Mouse (Mus musculus): Measurements from ENCODE around the gene Lin52. TPM values are rescaled to one million over a fixed set of nuclear protein-coding genes. Genes with fewer than 3 reads are reported as not detected.

Lin52 gene
- total RNA-seq, 1 experiment from 2014 or later, result 29.6 TPM

DNA sequence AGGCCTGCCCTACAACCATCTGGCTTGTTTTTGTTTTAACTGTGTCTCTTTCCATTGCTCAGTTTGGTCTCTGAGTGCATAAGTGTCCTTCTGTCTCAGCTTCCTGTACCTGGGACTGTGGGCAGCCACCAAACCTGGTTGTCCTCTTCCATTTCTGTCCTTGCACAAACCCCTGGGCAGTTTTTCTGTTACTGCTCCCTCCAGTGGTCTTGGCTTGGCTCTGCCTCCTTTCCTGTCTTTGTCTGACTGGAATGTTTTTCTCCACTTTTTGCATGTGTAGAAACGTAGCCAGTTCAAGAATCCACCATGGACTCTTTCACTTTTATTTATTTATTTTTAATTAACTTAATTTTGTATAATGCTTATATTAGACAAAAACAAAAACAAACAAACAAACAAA, 8.6 kb downstream of the Lin52 start:
- no peak for ATAC-seq (ENCODE audit: extremely low read depth, insufficient number of reproducible peaks, low FRiP score, poor library complexity, severe bottlenecking)

DNA sequence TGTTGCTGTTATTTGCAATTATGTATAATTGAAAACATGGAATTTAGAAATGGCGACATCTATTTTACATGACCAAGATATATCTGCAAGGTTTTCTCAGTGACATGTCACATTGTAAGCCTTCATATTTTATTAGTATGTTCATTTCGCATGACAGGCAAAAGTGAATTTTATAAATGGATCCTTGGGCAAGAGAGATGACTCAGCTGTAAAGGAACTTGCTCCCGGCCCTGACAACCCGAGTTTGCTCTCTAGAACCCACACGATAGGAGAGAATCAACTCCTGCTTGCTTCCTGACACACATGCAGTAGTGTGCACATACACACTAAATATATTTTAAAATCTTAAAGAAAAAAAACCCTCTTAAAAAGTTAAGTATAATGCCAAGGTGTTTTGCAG, 10.2 kb downstream of the Lin52 start:
- no peak for ATAC-seq (ENCODE audit: extremely low read depth, insufficient number of reproducible peaks, low FRiP score, poor library complexity, severe bottlenecking)

DNA sequence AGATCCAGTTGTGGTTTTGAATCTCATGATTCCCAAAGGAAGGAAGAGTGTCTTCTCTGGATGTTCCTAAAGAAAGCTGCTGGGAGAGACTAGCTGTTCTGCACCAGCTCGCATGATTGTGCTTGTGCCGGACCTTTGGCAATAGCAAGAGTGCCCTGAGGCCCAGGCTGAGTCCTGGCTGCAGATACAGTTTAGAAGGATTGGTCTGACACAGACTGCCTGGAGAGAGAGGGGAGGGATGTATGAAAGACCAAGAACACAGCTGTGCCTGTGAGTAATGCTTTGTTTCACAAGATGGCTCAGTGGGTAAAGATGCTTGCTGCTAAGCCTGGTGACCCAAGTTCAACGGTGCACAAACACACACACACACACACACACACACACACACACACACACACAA, 11.6 kb downstream of the Lin52 start:
- ATAC-seq (ENCODE audit: extremely low read depth, insufficient number of reproducible peaks, low FRiP score, poor library complexity, severe bottlenecking), result no peak

DNA sequence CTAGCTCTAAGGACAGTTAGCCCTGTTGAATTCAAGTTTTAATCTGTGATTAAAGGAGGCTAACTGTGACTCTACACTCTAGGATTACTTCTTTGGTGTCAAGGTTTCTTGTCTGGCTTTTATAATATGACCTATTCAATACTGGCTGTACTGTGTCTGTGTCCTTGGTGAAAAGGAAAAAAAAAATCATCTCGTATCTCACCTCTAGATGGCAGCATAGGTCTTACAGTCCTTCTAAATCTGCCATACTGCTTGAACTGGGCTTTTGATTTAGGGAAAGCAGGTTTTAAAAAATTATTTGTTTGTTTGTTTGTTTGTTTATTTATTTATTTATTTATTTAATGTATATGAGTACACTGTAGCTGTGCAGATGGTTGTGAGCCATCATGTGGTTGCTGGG, 17.5 kb downstream of the Lin52 start:
- ATAC-seq (ENCODE audit: extremely low read depth, insufficient number of reproducible peaks, low FRiP score, poor library complexity, severe bottlenecking), result peak; percentile 67; the same call in 1 of the 2 replicates

DNA sequence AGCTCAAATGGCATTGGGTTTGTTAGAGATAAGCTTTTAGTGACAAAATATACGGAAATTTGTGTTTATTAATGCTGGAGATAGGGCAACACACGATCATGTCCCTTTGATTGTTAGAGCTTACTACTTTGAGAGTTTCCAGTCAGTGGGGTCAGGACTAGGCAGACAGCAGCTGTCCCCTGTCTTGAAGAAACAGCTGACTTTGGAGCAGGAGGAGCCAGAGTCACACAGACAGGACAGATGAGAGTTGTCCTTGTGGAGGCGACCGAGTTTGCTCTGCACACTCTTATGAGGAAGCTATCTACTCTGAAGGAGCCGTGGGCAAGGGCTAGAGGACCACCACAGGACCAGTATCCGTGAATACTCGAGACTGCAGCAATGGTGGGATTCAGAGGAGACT, 27.7 kb downstream of the Lin52 start:
- ATAC-seq (ENCODE audit: extremely low read depth, insufficient number of reproducible peaks, low FRiP score, poor library complexity, severe bottlenecking), result no peak

DNA sequence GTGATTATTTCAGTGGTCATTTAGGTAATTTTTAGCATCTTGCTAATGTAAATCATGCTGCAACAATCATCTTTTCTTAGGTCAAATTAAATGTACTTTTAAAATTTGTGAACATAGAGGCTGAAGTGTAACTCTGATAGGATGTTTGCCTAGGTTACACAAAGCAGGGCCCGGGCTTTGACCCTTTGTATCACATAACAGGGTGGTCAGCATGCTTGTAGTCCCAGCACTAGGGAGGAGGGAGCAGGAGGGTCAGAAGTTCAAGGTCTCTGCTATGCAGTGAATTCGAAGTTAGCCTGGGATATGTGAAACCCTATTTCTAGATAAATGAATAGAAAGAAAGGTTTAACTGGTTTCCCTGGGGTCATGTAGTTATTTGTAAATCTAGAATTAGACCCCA, 30.0 kb downstream of the Lin52 start:
- ATAC-seq (ENCODE audit: extremely low read depth, insufficient number of reproducible peaks, low FRiP score, poor library complexity, severe bottlenecking), result no peak

DNA sequence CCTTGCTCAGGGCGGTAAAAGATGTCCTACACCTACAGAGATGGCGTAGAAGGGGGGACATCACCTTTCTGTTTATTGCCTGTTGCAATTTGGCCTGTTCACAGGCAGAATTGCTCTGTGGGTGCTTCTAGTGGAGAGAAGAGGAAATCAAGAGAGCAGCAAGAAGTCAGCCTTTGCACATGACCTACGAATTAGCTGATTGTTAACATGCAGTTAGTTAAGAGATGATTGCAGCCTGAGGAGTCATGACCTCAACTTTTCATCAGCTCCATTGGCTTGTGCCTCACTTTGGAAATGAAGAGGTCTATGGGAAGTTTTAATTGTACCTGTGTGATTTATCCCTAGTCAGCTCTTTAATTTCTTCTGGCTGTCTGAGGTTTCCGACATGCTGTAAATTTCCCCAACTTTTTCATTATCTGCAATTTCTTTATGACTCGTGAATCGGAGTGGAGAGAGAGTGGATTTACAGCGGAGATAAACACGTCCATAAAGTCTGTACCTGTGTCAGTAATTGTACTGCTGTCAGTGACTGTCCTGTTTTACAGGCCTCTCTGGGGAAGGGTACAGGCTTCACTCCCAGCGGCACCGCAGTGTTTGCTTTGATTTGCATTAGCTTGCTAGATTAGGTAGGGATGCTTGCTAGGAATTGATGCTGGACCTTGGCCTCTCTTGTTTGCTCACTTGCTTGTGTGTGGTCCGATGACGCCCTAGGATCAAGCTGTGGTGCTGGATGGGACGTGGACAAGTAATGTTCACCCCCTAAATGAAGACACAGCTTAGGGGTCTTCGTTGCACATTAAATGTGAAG, 31.8 kb downstream of the Lin52 start:
- no peak for ATAC-seq (ENCODE audit: extremely low read depth, insufficient number of reproducible peaks, low FRiP score, poor library complexity, severe bottlenecking)

DNA sequence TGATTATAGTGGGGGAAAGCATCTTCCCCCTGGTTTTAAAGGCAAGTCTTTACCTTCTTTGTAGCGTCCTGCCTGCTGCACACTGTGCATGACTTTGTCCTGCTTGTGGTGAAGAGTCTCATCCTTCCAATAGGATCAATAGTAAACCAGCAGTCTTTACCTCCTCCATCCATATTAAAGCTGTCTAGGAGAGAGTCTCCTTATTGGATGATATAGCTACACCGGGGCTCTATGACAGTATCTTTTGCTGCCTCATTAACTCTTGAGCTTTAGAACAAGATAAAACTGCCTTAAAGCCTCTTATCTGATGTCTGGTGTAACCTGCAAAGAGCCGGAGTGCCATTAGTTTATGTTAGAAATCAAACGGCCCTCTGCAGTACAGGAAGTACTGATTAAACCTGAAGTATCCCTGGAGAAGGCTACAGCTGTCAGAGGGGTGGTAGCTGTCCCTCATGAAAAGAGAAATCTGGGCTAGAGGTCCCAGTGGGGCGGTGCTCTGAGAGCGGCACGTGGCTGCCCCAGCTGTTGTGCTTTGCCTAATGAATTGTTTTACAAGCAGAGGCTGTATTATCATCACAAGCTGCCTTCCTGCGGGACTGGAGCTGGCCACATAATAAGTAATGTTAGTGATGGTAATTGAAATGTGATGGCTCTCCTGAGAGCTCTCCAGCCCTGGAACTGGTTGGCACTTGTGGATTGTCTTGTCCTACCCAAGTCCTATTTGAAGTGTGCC, 36.3 kb downstream of the Lin52 start:
- no peak for ATAC-seq (ENCODE audit: extremely low read depth, insufficient number of reproducible peaks, low FRiP score, poor library complexity, severe bottlenecking)

DNA sequence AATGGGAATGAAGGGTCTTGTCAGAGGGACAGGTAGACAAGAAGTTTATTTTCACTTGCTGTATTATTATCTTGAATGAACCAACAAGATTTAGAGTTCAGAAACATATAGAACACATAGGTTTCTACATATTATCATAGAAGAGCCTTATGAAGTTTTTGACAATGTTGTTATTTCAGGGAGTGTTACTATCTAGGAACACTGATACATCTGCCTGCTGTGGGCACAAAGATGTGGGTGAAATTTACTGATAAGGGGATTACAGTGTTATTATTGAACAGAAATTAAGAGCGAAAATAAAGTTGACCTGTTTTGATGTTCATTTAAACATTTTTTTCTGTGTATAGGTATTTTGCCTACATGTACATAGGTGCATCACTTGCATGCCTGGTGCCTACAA, 45.6 kb downstream of the Lin52 start:
- ATAC-seq (ENCODE audit: extremely low read depth, insufficient number of reproducible peaks, low FRiP score, poor library complexity, severe bottlenecking), result no peak

DNA sequence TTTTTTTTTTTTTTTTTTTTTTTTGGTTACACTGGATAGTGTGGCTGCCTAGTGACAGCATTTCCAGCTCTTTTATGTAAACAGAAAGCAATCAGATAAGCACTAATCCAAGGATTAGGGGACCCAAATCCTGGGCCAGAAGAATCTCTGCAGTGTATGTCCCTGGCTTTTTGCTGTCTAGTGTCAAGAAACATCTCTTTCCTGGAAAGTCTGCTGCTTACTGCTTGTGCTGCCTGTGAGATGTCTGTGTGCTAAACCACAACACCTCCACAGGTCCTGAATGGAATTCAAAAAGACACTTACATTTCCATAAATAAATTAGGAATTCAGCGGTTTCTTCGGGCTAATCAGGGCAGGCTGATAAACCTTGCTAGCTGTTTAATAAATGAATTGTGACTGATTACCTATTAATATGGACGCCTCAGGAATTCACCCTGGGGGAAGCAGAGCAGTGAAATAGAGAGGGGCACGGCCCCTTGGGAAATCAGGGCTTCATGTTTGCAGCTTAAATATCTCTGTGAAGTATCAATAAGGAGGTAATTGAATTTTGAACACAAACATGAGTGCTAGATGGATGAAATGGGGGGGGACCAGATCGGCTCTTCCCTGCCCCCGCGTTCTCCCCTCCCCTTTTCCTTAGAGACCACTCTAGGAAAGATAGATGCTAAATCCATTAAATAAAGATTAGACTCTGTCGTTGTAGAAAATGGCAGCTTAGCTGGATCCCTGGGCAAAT, 49.5 kb downstream of the Lin52 start:
- no peak for ATAC-seq (ENCODE audit: extremely low read depth, insufficient number of reproducible peaks, low FRiP score, poor library complexity, severe bottlenecking)

DNA sequence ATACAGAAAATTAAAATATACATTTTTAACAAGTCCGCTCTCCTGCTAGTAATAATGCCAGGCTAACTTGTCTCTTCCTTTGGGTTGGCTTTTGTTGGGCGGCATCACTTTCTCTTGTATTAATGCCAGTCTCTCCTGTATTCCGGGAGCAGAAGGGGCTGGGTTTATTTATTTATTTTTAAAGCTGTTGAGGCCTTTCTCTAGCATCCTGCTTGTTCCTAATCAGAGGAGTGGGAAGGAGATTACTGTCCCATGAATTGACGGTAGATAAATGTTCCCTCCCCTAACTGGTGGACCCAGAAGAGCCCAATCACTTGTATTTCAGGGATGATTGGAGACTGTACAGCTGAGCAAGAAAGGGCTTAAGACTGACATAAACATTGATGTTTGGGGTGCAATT, 50.1 kb downstream of the Lin52 start:
- no peak for ATAC-seq (ENCODE audit: extremely low read depth, insufficient number of reproducible peaks, low FRiP score, poor library complexity, severe bottlenecking)

DNA sequence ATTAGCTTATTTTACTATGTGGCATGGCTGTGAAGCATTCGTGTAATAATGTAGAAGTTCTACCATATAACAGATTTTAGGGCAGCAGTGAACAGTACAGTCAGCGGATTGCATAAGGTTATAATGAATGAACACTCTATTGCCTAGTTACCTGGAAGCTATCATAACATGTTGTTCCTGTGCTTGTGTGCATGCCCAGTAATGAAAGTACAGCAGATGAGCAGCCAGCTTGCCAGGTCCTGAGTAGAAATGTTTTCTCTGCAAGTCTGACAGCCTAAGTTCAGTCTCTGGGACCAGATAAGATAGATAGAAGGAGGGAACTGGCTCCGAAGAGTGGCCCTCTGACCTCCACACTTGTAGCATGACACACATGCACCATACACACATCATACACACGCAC, 55.6 kb downstream of the Lin52 start:
- ATAC-seq (ENCODE audit: extremely low read depth, insufficient number of reproducible peaks, low FRiP score, poor library complexity, severe bottlenecking), result no peak

DNA sequence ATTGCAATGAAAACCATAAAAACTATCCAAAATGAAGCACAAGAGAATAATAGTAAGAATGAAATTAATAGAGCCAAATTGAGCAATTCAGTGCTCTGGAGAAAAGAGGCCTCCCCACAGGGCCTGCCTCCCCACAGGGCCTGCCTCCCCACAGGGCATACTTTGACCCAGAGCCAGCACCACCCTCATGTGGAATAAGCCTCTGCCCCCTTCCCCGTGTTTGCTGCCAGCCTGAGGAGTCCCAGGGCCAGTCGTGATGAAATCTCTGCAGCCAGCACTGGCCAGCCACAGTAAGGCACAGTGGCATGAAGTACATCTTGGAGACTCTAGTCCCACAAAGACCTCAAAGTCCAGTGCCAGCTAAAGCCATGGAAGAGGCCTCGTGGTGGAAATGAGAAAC, 60.8 kb downstream of the Lin52 start:
- ATAC-seq (ENCODE audit: extremely low read depth, insufficient number of reproducible peaks, low FRiP score, poor library complexity, severe bottlenecking), result no peak

DNA sequence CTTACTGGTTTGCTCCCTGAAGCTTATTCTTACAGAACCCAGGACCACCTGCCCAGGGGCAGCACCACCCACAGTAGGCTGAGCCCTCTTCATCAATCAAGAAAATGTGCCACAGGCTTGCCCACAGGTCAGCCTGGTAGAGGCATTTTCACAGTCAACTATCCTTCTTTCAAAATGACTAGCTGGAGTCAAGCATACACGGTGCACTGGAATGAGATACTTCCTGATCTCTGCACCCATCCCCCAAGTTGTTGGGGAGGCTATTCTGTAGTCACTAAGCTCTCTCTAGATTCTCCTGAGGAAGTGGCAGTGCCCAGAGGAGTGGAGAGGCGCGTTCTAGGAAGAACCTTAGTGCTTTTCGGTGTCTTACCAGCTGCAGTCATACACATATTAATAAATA, 64.3 kb downstream of the Lin52 start:
- ATAC-seq (ENCODE audit: extremely low read depth, insufficient number of reproducible peaks, low FRiP score, poor library complexity, severe bottlenecking), result no peak

DNA sequence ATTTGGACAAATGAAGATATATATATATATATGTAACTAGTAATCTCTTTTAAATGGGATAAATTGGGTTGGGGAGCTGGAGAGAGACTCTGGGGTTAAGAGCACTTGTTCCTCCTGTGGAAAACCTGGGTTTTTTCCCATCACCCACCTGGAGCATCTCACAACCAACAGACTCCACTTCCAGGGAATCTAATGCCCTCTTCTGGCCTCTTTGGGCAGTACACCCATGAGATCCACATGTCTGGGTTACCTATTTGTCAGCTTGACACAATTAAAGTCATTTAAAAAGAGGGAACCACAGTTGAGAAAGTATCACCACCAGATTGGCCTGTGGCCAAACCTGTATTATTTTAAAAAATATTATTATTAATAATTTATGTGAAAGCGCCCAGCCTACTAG, 65.4 kb downstream of the Lin52 start:
- ATAC-seq (ENCODE audit: extremely low read depth, insufficient number of reproducible peaks, low FRiP score, poor library complexity, severe bottlenecking), result no peak

DNA sequence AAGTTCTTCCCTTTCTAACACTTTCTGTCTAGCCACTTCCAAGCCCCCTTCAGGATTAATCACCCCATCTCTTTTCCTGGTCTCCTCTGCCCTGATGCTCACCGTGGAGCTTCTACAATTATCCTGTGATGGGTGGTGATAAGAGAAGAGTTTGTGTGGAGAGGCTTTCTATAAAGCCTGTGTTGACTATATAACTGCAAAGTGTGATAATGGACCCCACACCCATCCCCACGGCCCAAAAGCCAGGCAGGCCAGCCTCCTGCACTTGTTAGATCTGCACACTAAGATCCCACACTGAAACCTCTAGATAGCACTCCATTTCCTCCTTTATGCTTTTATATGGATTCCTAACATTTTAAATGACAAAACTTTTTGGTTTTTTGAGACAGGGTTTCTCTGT, 66.8 kb downstream of the Lin52 start:
- no peak for ATAC-seq (ENCODE audit: extremely low read depth, insufficient number of reproducible peaks, low FRiP score, poor library complexity, severe bottlenecking)

DNA sequence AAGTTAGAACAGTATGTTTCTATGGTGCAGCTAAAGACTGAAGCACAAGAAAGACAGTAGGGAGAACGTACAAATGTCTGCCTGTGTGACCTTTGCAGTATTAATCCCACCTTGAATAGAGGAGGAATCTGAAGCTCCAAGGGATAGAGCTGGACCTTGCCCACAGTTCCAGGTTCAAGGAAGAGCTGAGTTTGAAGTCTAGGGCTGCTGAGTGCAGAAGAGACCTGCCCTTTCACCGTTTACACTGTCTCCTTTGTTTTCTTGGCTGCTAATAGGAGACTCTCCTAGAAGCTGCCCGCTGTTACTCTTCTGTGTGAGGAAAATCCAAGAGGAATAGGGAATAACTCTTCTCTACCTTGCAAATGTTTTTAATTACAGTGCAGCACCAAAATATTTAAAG, 72.5 kb downstream of the Lin52 start:
- ATAC-seq (ENCODE audit: extremely low read depth, insufficient number of reproducible peaks, low FRiP score, poor library complexity, severe bottlenecking), result no peak

DNA sequence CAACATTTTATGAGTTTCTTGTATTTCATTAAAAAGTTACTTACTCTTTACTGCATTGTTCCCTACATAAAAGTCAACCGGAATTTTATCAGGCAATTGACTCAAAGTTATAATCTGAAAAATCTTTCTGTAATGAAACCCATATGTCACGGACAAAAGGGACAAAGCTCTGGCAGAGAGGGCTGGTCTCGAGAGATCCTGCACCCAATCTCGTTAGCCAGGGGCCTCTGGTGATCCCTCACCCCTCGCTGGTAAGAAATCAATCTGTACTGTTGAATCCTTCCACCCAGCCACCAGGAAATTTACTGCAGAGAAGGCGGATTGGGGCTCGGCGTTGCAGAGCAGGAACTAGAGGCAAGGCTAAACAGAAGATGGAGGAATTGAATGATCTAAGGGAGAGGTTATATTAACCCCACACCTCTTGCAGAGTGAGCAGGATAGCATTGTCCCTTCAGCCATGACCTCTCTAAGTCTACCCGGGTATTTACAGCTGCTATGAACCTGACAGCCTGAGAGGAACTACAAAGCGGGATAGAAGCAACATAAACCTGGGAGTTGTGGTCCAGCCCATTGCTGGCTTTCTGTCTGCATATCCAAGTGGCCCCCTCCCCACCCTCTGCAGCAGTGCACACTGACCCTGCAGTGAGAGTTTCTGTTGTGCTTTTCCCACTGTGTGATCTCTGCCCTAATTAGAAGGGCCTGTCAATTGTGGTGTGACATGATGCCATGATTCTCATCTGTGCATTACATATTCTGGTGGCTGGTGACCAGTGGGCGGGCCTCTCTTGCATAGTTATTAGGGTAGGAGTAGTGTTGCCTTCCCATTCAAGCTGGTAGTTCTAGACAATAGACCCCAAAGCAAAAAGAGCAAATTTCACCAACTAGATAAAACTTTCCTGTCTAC, 73.2 kb downstream of the Lin52 start:
- no peak for ATAC-seq (ENCODE audit: extremely low read depth, insufficient number of reproducible peaks, low FRiP score, poor library complexity, severe bottlenecking)

DNA sequence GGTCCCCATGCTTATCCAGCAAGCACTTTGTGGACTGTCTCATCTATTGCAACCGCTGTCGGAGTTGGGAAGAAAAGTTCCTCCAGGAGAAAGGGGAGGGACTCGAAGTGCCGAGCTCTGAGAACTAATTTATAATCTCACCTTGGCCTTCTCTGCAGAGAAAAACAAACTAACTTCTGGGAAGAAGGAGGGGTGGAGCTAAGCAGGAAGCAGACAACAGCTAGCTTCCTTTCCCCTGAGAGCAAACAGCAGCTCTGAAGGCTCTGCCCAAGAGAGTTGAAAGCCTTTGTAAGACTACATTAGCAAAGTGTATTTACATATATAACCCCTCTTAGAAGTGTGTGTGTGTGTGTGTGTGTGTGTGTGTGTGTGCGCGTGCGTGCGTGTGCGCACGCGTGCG, 74.2 kb downstream of the Lin52 start:
- ATAC-seq (ENCODE audit: extremely low read depth, insufficient number of reproducible peaks, low FRiP score, poor library complexity, severe bottlenecking), result no peak

Measured in neutrophil, adult 5-6 weeks (primary cell).